Mouse (Mus musculus) limb, embryonic 13.5 days (tissue): ENCODE measurements at regions not wholly inside any gene's neighbourhood (a gene's known extent, or its start where the extent isn't known, plus 50 kb on each side); places are given as distances from the start of the nearest gene placed in this dataset.

Source experiments
- ATAC-seq: fragments of 200-750 bp; cut with Nextera tagmentation; 2 replicates; pipeline ENCODE4 v1.8.0; 2017; ENCODE audit warnings: low read depth, moderate number of reproducible peaks, moderate TSS enrichment; ENCODE audit not compliant: low FRiP score
- H3K27ac ChIP-seq: fragments of 300-500 bp; sonication (generic); 2 replicates; pipeline ENCODE4 v1.5.1; 2015; ENCODE audit warnings: inconsistent platforms, mild to moderate bottlenecking, moderate library complexity
- H3K27me3 ChIP-seq: fragments of 300-500 bp; sonication (generic); 2 replicates; pipeline ENCODE4 v1.6.1; 2015; ENCODE audit warnings: mild to moderate bottlenecking, inconsistent platforms
- H3K36me3 ChIP-seq: fragments of 300-500 bp; sonication (generic); 2 replicates; pipeline ENCODE4 v1.6.1; 2015; ENCODE audit warnings: inconsistent platforms, mild to moderate bottlenecking, moderate library complexity
- H3K4me1 ChIP-seq: fragments of 300-500 bp; sonication (generic); 2 replicates; pipeline ENCODE4 v1.6.1; 2015; ENCODE audit warnings: inconsistent platforms
- H3K4me2 ChIP-seq: fragments of 300-500 bp; sonication (generic); replicated peaks from 2 replicates; pipeline ENCODE4 v1.6.1; 2015; ENCODE audit warnings: inconsistent platforms, mild to moderate bottlenecking, moderate library complexity
- H3K4me3 ChIP-seq: fragments of 300-500 bp; sonication (generic); 2 replicates; pipeline ENCODE4 v1.5.1; 2015; ENCODE audit warnings: moderate library complexity, mild to moderate bottlenecking, inconsistent platforms
- H3K9ac ChIP-seq: fragments of 300-500 bp; sonication (generic); 2 replicates; pipeline ENCODE4 v1.6.1; 2015; ENCODE audit warnings: mild to moderate bottlenecking, inconsistent platforms
- H3K9me3 ChIP-seq: fragments of 300-500 bp; sonication (generic); 2 replicates; pipeline ENCODE4 v1.6.1; 2016; ENCODE audit warnings: inconsistent platforms
- WGBS: fragments of 180-500 bp; shearing (Covaris S2); methylation state at CpG from one replicate; pipeline ENCODE4 v1.1.7; 2015; 5-methylcytosine and 5-hydroxymethylcytosine counted together

DNA sequence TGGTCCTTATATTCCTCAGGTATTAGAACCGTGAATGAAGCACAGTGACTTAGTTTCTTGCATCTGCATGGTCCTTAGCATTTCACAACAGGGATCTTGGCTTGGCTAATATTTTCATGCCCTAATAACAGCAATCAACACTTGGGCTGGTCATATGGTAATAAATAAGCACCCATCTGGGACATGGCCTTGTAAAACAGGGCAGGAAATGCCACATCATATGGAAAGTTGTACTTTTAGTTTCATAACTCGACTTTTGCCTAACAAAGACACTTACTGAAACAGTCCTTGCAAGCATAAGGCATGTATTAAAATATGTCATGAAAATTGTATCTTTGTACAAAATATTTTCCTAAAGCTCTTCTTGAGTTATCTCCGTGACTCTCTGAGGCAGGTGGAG lies 175.8 kb upstream of the Prdm1 start:
- no peaks in the 10 kb centered on the region for H3K27me3 ChIP-seq
- no peaks in the 10 kb centered on the region for H3K9me3 ChIP-seq
- H3K27ac ChIP-seq = no peak overlapping the region
- no peaks in the 10 kb centered on the region for H3K36me3 ChIP-seq
- WGBS = 64% methylated on average over 3 of the region's 3 CpGs
- no peak overlapping the region for H3K4me2 ChIP-seq
- peaks cover 10% of the 10 kb centered on the region; the same call in 1 of the 2 replicates for H3K4me1 ChIP-seq
- no peak overlapping the region for H3K4me3 ChIP-seq
- H3K9ac ChIP-seq = no peak overlapping the region
- ATAC-seq = no peak

- H3K36me3 ChIP-seq = no peaks in the 10 kb centered on the region
- H3K9me3 ChIP-seq = no peaks in the 10 kb centered on the region
- H3K4me3 ChIP-seq = no peak overlapping the region
- no peak overlapping the region for H3K9ac ChIP-seq
- H3K4me1 ChIP-seq = peaks cover 10% of the 10 kb centered on the region; the same call in 1 of the 2 replicates
- WGBS = 48% methylated on average over 5 of the region's 5 CpGs
- H3K4me2 ChIP-seq = no peak overlapping the region
- H3K27me3 ChIP-seq = no peaks in the 10 kb centered on the region
- no peak overlapping the region for H3K27ac ChIP-seq
- ATAC-seq = peak; percentile 59; the same call in 1 of the 2 replicates
Observed at GRCm38 (mm10) chr10:44702108-44702507, 173.8 kb upstream of the Prdm1 start.

- ATAC-seq = no peak
- no peak overlapping the region for H3K27ac ChIP-seq
- WGBS = 65% methylated on average over 11 of the region's 11 CpGs
Observed at GRCm38 (mm10) chr10:44699988-44700537, 171.8 kb upstream of the Prdm1 start.

DNA sequence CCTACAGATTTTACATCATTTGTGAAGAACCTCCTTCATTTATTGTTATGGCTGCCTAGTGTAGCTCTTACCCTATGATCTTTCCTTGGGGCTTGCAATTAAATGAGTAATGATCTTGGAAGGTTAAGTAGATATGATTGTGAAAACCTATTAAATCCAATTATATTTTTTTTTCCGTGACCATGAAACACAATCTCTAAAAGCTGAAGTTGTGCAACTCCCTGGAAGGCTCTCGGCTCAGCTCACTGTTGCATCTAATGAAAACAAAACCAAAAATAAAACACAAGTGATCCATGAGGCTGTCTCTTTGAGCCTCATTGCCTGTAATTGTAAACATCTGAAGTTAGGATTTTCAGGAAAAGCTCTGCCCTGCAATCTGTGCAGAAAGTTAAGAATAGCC lies 169.7 kb upstream of the Prdm1 start:
- Histone ChIP-seq H3K4me2 (no peak overlapping the region), H3K4me1 (peaks cover 10% of the 10 kb centered on the region; the same call in 1 of the 2 replicates), H3K27me3 (no peaks in the 10 kb centered on the region), H3K4me3 (no peak overlapping the region), H3K9me3 (no peaks in the 10 kb centered on the region), H3K36me3 (no peaks in the 10 kb centered on the region), H3K27ac (no peak overlapping the region), H3K9ac (no peak overlapping the region)
- ATAC-seq = no peak
- WGBS = 64% methylated on average over 2 of the region's 2 CpGs

More at GRCm38 (mm10) chr10:44699988-44700537, 171.8 kb upstream of the Prdm1 start:
- no peaks in the 10 kb centered on the region for H3K9me3 ChIP-seq
- H3K4me3 ChIP-seq = no peak overlapping the region
- no peak overlapping the region for H3K9ac ChIP-seq
- H3K36me3 ChIP-seq = no peaks in the 10 kb centered on the region
- H3K4me2 ChIP-seq = no peak overlapping the region
- H3K27me3 ChIP-seq = no peaks in the 10 kb centered on the region
- H3K4me1 ChIP-seq = peaks cover 10% of the 10 kb centered on the region; the same call in 1 of the 2 replicates

- no peak overlapping the region for H3K4me2 ChIP-seq
- no peaks in the 10 kb centered on the region for H3K27me3 ChIP-seq
- no peak for ATAC-seq
- H3K9ac ChIP-seq = no peak overlapping the region
- no peaks in the 10 kb centered on the region for H3K9me3 ChIP-seq
- no peak overlapping the region for H3K27ac ChIP-seq
- WGBS = 52% methylated on average over 2 of the region's 2 CpGs
- H3K4me3 ChIP-seq = no peak overlapping the region
- H3K36me3 ChIP-seq = no peaks in the 10 kb centered on the region
- H3K4me1 ChIP-seq = peaks cover 3% of the 10 kb centered on the region; the same call in 1 of the 2 replicates
Observed at GRCm38 (mm10) chr10:44696973-44697372, 168.7 kb upstream of the Prdm1 start.

GRCm38 (mm10) chr10:44691590-44692327 lies 163.5 kb upstream of the Prdm1 start:
- no peak overlapping the region for H3K4me3 ChIP-seq
- H3K9me3 ChIP-seq = no peaks in the 10 kb centered on the region
- H3K9ac ChIP-seq = no peak overlapping the region

GRCm38 (mm10) chr10:44688555-44688954 lies 160.3 kb upstream of the Prdm1 start:
- H3K27ac ChIP-seq = no peak overlapping the region
- 89% methylated on average over 3 of the region's 3 CpGs for WGBS
- no peak overlapping the region for H3K9ac ChIP-seq
- no peaks in the 10 kb centered on the region for H3K27me3 ChIP-seq
- no peak overlapping the region for H3K4me2 ChIP-seq
- H3K4me3 ChIP-seq = no peak overlapping the region
- no peaks in the 10 kb centered on the region for H3K9me3 ChIP-seq
- H3K4me1 ChIP-seq = no peaks in the 10 kb centered on the region
- no peak for ATAC-seq
- no peaks in the 10 kb centered on the region for H3K36me3 ChIP-seq

More at GRCm38 (mm10) chr10:44691590-44692327, 163.5 kb upstream of the Prdm1 start:
- H3K27ac ChIP-seq = no peak overlapping the region
- H3K4me1 ChIP-seq = no peaks in the 10 kb centered on the region
- 80% methylated on average over 15 of the region's 15 CpGs for WGBS
- H3K36me3 ChIP-seq = no peaks in the 10 kb centered on the region
- no peak overlapping the region for H3K4me2 ChIP-seq
- no peak for ATAC-seq
- H3K27me3 ChIP-seq = no peaks in the 10 kb centered on the region

DNA sequence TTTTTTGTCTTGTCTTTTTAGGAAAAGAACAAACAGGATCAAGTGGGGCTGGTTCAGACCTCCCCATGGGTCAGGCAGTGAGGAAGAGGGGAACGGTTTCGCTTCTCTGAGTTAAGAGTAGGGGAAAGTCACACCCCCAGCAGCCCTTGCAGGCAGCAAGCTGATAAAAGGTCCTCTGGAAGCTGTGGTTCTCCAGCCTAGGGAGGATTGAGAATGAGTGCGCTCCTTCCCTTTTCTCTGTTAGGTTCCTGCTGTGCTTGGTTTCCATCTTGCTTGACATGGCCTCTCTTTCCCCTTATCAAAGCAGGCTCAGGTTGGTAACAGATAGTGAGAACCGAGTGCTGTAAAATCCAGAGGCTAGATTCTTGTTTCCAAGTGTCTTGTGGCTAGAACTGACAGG lies 157.8 kb upstream of the Prdm1 start:
- no peaks in the 10 kb centered on the region for H3K36me3 ChIP-seq
- WGBS = 89% methylated on average over 4 of the region's 4 CpGs
- no peak for ATAC-seq

GRCm38 (mm10) chr10:44685215-44685614 lies 156.9 kb upstream of the Prdm1 start:
- no peak overlapping the region for H3K9ac ChIP-seq
- H3K4me2 ChIP-seq = no peak overlapping the region
- no peaks in the 10 kb centered on the region for H3K27me3 ChIP-seq
- H3K9me3 ChIP-seq = no peaks in the 10 kb centered on the region
- 64% methylated on average over 3 of the region's 3 CpGs for WGBS
- no peak overlapping the region for H3K27ac ChIP-seq
- H3K4me3 ChIP-seq = no peak overlapping the region
- no peak for ATAC-seq
- H3K4me1 ChIP-seq = no peaks in the 10 kb centered on the region
- no peaks in the 10 kb centered on the region for H3K36me3 ChIP-seq

More for the DNA sequence above, 157.8 kb upstream of the Prdm1 start:
- Histone ChIP-seq H3K9me3 (no peaks in the 10 kb centered on the region), H3K4me3 (no peak overlapping the region), H3K4me2 (no peak overlapping the region), H3K4me1 (no peaks in the 10 kb centered on the region), H3K27me3 (no peaks in the 10 kb centered on the region), H3K9ac (no peak overlapping the region), H3K27ac (no peak overlapping the region)

- WGBS = 81% methylated on average over 3 of the region's 3 CpGs
- H3K9me3 ChIP-seq = no peaks in the 10 kb centered on the region
- H3K4me1 ChIP-seq = no peaks in the 10 kb centered on the region
- H3K27me3 ChIP-seq = no peaks in the 10 kb centered on the region
- no peaks in the 10 kb centered on the region for H3K36me3 ChIP-seq
- no peak overlapping the region for H3K9ac ChIP-seq
- no peak overlapping the region for H3K27ac ChIP-seq
- H3K4me3 ChIP-seq = no peak overlapping the region
- ATAC-seq = no peak
- no peak overlapping the region for H3K4me2 ChIP-seq
Observed at GRCm38 (mm10) chr10:44676506-44676905, 148.2 kb upstream of the Prdm1 start.

DNA sequence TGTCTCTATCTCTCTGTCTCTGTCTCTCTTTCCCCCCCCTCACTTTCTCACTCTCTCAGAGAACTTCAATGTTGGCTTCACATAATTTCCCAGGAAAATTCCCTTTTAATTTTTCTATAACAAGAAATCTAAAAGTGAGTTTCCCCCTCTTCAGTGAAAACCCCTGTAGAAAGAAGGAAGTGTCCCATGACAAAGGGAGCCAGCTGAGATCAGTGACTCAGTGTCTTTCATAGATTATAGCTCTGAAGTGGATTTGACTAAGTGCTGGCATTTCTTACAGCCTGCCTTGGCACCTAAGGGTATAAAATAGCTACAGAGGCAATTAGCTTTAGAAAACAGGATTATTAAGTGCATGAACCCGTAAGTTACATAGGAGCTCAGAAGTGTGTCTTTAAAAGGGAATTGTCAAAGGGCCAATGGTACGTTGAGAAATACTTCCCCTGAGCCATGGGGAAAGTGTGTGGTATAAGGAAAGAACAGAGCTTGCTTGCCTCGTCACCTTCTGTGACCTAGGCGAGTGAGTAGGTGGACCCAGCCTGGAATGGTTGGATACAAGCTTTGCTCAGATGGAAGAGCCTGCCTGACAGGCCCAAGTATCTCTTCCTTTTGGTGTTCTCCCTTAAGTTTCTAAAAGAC lies 137.3 kb upstream of the Prdm1 start:
- H3K4me2 ChIP-seq = no peak overlapping the region
- H3K9me3 ChIP-seq = no peaks in the 10 kb centered on the region
- 52% methylated on average over 4 of the region's 4 CpGs for WGBS

GRCm38 (mm10) chr10:44659499-44659898 lies 131.2 kb upstream of the Prdm1 start:
- no peaks in the 10 kb centered on the region for H3K27me3 ChIP-seq
- no peak for ATAC-seq
- H3K27ac ChIP-seq = no peak overlapping the region
- H3K36me3 ChIP-seq = no peaks in the 10 kb centered on the region
- H3K4me1 ChIP-seq = no peaks in the 10 kb centered on the region
- H3K4me3 ChIP-seq = no peak overlapping the region
- no peak overlapping the region for H3K9ac ChIP-seq
- no peak overlapping the region for H3K4me2 ChIP-seq
- H3K9me3 ChIP-seq = no peaks in the 10 kb centered on the region
- WGBS = 68% methylated on average over 3 of the region's 3 CpGs

More for the DNA sequence above, 137.3 kb upstream of the Prdm1 start:
- Histone ChIP-seq H3K36me3 (no peaks in the 10 kb centered on the region), H3K9ac (no peak overlapping the region), H3K27ac (no peak overlapping the region), H3K4me1 (no peaks in the 10 kb centered on the region), H3K27me3 (no peaks in the 10 kb centered on the region), H3K4me3 (no peak overlapping the region)
- no peak for ATAC-seq
